Mouse (Mus musculus): ENCODE measurements around the gene Clhc1.
"Not testable (repeated sequence)": the region's sequence is repeated elsewhere in the genome, so short reads cannot be mapped to it uniquely, and the experiment has no call there.

The Clhc1 gene

DNA sequence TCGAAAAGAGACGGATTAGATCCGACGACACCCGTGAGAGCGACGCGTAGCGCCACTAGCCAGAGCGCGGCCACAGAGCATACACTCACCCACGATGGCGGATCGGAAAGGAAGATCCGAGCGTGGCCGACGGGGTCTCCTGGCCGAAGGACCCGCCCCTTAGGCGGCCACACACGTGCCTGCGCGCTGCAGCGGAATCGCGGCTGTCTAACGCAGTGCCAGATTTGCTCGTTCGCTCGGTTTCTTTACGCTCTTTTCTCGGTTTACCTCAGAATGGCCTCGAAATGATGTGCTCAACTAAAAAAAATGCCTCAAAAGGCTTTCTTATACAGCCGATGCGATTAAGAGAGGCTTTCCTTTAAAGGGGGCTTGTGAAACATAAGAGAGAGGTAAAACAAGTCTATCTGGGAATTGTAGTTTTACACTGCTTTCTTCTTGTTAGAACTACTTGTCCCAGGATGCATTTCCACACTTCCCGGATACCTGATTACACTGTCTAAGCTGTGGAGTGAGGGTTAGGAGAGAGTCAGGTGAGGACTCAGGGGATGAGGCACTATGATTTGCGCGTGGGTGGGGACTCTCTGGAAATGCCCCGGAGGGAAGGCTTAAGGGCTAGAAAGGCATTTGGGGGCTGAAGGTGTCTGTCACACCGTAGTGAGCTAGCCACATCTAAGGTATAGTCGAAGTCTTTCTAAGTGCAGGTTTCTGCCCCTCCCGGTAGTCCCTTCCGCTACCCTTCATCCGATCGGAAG, at the start of gene Clhc1, which contains the start of gene Rps27a:
Gene Clhc1, plus strand, starts transcription at position 199 of the 752 bp plus-strand sequence.
Gene Rps27a, minus strand, starts transcription at position 358 of the 752 bp plus-strand sequence.
- DNase-seq = peak; percentile 91

DNA sequence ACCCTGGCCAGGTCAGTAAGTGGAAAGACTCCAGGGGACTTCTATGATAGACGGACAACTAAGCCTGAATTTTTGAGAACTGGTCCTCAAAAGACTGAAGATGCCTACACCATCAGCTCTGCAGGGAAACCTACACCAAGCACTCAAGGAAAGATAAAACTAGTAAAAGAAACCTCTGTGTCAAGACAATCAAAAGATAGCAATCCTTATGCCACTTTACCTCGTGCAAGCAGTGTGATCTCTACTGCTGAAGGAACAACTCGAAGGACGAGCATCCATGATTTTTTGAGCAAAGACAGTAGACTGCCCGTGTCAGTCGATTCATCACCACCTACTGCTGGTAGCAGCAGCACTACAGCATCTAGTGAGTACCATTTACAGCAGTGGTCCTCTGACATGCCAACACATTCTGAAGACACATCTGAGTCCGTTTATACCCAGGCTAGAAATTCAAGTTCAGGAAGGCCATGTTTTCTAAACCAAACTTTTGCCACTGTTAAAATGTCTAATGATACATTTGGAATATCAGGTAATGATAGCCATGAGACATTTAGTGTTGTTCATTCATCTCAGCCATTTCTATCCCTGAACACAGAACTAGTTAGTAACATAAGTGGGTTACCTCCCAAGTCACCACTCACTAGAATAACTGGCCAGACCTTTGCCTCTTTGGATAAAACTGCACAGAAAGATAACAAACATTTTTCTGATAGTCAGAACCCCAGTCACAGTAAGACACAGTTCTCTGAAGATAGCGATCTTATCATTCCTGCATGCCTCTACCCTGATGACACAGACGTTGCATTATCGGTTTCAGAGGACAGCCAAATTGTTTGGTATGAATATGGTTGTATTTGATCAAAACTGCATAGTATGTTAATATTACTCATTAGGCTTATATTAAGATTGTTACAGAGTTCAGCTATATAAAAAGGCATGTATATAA, 43.5 kb upstream of the Clhc1 start:
- DNase-seq = no peak

DNA sequence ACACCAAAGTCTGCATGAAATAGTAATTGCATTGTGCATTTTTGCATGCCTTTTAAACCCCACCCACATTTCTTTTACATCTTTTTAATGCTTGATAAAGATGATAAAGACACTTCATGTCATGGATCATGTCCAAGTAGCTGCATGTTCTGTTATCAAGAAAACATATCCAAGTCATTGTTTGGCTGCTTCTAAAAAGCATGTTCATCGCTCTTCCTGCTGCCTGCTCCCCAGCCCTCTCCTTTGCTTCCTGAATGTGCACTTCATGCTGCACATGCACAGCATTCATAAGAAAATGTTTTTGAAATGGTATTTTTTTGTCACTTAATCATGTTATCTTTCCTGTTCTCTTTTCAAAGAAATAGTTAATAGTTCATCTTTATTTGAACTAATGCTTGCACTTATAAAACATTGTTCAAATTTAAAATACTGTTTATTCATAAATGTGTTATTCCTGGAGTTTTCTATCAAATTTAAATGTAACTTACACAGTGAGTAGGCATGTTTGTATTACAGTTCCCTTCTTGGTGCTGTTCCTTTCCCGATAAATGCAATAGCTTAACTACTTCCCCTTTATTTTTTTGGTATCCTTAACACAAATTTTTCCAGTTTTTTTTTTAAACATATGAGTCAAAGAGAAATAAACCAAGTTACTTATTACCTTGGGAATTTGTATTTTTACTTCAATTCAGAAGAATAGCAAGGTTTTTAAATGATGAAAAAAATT, 42.7 kb upstream of the Clhc1 start:
- no peak for DNase-seq

GRCm38 (mm10) chr11:29509421-29509820, 38.3 kb upstream of the Clhc1 start:
- DNase-seq = no peak

DNA sequence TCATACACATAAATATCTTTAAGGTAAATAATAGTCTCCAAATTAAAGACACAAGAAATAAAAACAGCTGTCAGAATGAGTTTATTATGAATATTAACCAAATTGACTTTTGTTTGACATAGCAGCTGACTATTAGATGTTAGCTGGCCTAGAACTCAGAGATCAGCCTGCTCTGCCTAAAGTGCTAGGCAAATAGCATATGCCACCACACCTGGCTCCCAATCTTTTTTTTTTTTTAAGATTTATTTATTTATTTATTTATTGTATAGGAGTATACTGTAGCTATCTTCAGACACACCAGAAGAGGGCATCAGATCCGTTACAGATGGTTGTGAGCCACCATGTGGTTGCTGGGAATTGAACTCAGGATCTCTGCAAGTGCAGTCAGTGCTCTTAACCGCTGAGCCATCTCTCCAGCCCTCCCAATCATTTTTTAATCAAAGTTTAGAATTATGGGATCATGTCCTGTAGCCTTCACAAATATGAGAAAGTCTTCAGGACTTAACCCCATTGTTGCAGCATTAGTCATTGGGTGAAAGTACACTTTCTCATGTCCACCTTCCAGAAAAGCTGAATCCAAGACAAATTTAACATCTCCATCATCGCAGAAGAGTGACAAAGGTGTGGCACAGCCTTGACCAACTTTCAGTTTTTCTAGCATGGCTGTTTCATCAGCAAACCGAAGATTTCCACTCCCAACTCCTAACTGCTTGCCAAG, 34.8 kb upstream of the Clhc1 start:
- no peak for DNase-seq

GRCm38 (mm10) chr11:29514325-29514681, 33.4 kb upstream of the Clhc1 start:
- no peak for DNase-seq

DNA sequence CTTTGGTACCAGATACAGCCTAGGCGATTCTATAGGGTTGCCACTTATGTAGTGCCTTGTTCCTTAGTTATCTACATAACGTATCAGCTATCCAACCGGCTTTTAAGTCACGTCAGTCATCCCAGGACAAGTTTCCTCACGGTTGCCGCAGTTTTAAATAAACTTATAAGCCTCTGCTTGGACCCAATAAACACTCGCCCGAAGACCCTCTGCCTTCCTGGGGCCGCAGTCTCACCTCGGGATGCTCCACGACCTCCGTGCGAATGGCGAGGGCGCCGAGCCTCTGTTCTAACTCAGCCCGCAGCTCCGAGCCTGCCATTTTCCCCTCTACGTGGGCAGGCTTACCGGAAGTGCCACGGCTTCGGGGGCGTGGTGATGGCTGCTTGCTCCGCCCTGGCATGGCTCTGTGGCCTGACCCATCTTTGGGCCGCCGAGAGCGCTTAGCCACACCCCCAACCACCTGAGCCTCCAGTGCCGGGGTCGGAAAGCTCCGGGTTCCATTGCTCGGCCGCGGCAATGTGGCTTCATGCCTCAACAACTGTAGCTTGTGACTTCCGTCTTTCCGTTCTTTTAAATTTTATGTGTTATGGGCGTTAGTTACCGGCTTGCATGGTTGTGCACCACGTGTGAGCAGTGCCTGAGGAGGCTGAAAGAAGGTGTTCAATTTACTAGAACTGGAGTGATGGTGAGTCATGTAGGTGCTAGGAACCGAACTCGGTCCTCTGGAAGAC, 32.9 kb upstream of the Clhc1 start, which contains the start of gene Prorsd1:
Gene Prorsd1, minus strand, starts transcription at position 352 of the 731 bp plus-strand sequence.
- DNase-seq = peak; percentile 92

GRCm38 (mm10) chr11:29525988-29526794, 21.6 kb upstream of the Clhc1 start, which contains the start of gene Mtif2:
Gene Mtif2, plus strand, starts transcription at chr11:29526408.
- DNase-seq = peak; percentile 79

DNA sequence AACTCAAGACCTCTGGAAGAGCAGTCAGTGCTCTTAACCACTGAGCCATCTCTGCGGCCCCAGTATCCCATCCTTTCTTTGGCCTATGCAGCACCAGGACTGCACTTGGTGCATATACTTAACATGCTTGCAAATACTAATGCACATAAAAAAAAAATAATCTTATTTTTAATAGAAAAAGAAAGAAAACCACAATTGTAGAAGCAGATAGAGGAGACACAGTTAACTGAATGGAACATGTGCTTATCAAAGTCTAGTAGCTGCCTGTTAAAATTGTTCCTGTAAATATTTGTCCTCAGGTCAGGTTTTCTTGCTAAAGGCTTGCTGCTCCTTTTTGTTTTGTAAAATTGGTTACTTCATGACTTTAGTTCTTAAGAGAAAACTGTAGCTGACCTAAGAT, 9.5 kb upstream of the Clhc1 start:
- DNase-seq = no peak

- no peak for DNase-seq
These were observed 3.4 kb upstream of the Clhc1 start for GRCm38 (mm10) chr11:29544225-29544945.

GRCm38 (mm10) chr11:29545150-29545752, 2.5 kb upstream of the Clhc1 start:
- not testable (repeated sequence) for DNase-seq

- DNase-seq = not testable (repeated sequence)
These were observed 1.5 kb upstream of the Clhc1 start for GRCm38 (mm10) chr11:29546297-29546696.

GRCm38 (mm10) chr11:29546762-29547161, 988 bp upstream of the Clhc1 start:
- DNase-seq = no peak

DNA sequence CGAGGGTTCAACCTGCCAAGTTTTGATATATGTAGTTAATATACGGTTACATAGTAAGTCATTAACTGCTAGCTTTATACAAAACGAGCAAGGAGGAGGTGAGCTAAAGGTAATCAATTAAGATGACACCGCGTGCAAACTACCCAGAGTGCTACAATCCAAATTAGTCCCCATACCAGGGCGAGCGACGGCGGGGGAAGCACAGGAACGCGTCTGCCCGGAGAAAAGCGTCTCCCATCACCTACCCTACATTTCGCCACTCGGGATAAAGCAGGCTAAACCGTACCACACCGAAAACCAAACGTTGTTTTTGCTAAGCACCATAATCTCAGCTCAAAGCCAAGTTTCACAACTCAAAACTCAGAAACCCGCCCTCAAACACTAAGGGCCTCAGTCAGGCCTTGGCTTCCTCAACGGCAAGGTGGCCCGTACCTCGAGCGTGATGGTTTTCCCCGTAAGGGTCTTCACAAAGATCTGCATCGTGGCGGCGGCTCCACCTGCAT, 450 bp upstream of the Clhc1 start:
- no peak for DNase-seq

DNA sequence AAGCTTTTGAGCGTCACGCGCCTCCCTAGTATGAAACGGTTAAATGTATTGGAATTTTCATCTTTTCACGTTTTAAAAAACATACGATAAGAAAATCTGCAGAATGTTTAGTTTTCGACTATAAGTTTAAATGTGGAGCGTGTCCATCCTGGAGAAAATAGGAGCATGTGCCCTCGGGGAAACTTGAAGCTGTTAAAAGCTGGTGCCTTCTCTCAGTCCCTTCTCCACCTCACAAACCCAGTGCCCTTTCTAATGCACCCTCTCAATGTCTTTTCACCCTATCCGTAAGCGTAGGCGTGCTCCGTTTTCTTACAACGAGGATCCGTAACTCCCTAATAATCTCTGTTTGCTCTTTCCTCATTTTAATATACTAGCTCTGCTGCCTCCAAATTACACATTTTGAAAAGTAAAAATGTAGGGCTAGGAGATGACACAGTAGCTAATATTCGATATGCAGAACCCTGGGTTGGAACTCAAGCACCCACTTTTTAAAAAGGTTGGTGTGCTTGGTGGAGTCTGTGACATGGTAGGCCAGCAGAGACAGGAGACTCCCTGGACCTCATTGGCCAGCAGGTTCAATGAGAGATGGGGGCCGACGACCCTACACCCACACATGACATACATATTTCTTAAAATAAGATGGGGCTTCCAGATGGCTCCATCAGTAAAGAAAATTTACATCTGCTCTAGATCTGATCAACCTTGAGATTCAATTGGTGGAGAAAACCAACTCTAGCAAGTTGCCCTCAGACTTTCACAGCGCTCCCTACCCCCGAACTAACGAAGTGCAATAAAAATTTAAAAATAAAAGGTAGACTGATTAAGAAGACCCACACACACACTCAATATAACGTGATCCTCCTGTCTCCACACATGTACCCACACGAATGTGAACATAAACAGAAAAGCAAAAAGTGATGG, 1.0 kb downstream of the Clhc1 start:
- no peak for DNase-seq

DNA sequence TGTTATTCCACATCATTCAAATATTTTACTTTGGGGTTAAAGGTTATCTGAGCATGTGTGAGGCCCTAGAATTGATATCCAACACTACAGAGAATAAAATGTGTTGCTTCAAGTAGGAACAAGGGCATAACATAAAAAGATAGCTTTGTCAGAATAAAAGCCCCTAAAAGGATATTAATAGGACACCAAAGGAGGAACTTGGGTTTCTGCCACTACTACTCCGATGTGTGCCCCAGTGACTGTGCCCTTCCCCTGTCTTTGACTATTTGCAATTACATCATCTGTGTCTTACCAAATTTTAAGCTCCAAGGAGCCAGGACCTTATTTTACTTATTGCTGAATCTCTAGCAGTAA, 1.7 kb downstream of the Clhc1 start:
- DNase-seq = no peak

DNA sequence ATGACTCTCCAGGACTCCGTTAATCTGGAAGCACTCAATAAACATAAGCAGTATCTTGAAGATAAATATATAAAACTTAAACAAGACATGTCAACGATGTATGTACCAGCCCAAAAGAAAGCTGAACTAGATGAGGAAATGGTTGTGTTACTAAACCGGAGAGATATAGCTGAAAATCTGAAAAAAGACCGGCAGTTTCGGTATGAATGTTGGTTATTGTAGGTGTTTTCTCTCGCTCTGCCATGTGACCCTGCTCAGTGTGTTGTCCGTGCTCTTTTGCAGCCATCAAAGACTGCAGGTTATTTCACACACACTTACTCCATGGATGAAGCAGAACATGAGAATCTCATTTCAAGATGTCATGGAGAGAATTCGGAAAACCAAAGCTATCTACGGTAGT, 12.7 kb downstream of the Clhc1 start:
- no peak for DNase-seq

GRCm38 (mm10) chr11:29560990-29561389, 13.2 kb downstream of the Clhc1 start:
- no peak for DNase-seq

Measured in kidney, adult 11 months (tissue).